Mouse (Mus musculus) CH12.LX (cell line): ENCODE results near the gene Msrb1. TPM values are rescaled to one million over a fixed set of nuclear protein-coding genes. Genes with fewer than 3 reads are reported as not detected.

Experiments
- DNase-seq: peaks from one replicate; pipeline ENCODE4 v3.0.0-alpha.2; 2013; ENCODE audit errors: extremely low read depth
- H3K27ac ChIP-seq: 2 replicates; pipeline ENCODE4 v1.5.1; 2012; ENCODE audit warnings: low read depth, mild to moderate bottlenecking, control low read depth, moderate library complexity; ENCODE audit not compliant: insufficient read depth
- H3K27me3 ChIP-seq: replicated peaks from 2 replicates; pipeline ENCODE3; 2012; ENCODE audit warnings: inconsistent platforms
- H3K36me3 ChIP-seq, 2 experiments: replicated peaks in 1 of 2; 2 replicates each; pipeline versions ENCODE3 to v1.6.1; 2012; ENCODE audit warnings: inconsistent platforms in 1 of 2, low read length in 1 of 2, mild to moderate bottlenecking in 1 of 2, mixed read lengths in 1 of 2, moderate library complexity in 1 of 2; ENCODE audit not compliant: control insufficient read depth in 1 of 2, insufficient read depth in 1 of 2
- H3K4me1 ChIP-seq, 2 experiments: 2 replicates each; pipeline ENCODE4 v1.6.1; 2012; ENCODE audit warnings: inconsistent platforms in 1 of 2, moderate library complexity in 1 of 2; ENCODE audit not compliant: insufficient read depth in 2 of 2, control insufficient read depth in 1 of 2
- H3K4me2 ChIP-seq: 2 replicates; pipeline ENCODE4 v1.6.1; 2012; ENCODE audit warnings: low read depth, mild to moderate bottlenecking, control low read depth; ENCODE audit not compliant: poor library complexity, insufficient read depth, severe bottlenecking
- H3K4me3 ChIP-seq, 3 experiments: fragments of 150-350 bp in 1 of 3; sonication (generic) in 1 of 3; replicated peaks in 1 of 3; 2 replicates each; pipeline versions ENCODE3 to v1.5.1; 2011 to 2012; ENCODE audit warnings: low read depth in 2 of 3, low read length in 2 of 3, mild to moderate bottlenecking in 2 of 3, moderate library complexity in 2 of 3, control low read depth in 1 of 3, improper control_type of control experiment in 1 of 3, inconsistent platforms in 1 of 3, mixed read lengths in 1 of 3; ENCODE audit not compliant: poor library complexity in 1 of 3
- H3K79me2 ChIP-seq: replicated peaks from 2 replicates; pipeline ENCODE4 v1.6.1; 2012; ENCODE audit warnings: mild to moderate bottlenecking, moderate library complexity; ENCODE audit not compliant: control insufficient read depth, poor library complexity, insufficient read depth, severe bottlenecking; ENCODE audit errors: extremely low read depth
- H3K9ac ChIP-seq: 2 replicates; pipeline ENCODE4 v1.6.1; 2012; ENCODE audit warnings: low read depth, mild to moderate bottlenecking, control low read depth, moderate library complexity; ENCODE audit not compliant: insufficient read depth
- H3K9me3 ChIP-seq: replicated peaks from 2 replicates; pipeline ENCODE3; 2012; ENCODE audit warnings: low read length, inconsistent platforms, mixed read lengths
- BHLHE40 ChIP-seq: IDR thresholded peaks from 2 replicates; pipeline ENCODE4 v1.6.1; 2011; ENCODE audit warnings: mild to moderate bottlenecking, low read depth, low read length, improper control_type of control experiment
- CTCF ChIP-seq, 2 experiments: IDR thresholded peaks in 1 of 2; conservative IDR thresholded peaks in 1 of 2; 2 replicates each; pipeline ENCODE4 v1.5.1; 2011 to 2012; ENCODE audit warnings: low read depth in 2 of 2, low read length in 2 of 2, improper control_type of control experiment in 1 of 2, inconsistent platforms in 1 of 2, mild to moderate bottlenecking in 1 of 2, moderate library complexity in 1 of 2
- E2F4 ChIP-seq: IDR thresholded peaks from 2 replicates; pipeline ENCODE4 v1.6.1; 2011; ENCODE audit warnings: low read depth, low read length, improper control_type of control experiment; ENCODE audit not compliant: insufficient replicate concordance
- ELF1 ChIP-seq: IDR thresholded peaks from 2 replicates; pipeline ENCODE4 v1.6.1; 2014; ENCODE audit warnings: low read depth, mild to moderate bottlenecking, inconsistent platforms, low read length, improper control_type of control experiment
- ETS1 ChIP-seq: conservative IDR thresholded peaks from 2 replicates; pipeline ENCODE4 v1.6.1; 2012; ENCODE audit warnings: low read depth, mild to moderate bottlenecking, inconsistent platforms, low read length, improper control_type of control experiment, moderate library complexity
- HCFC1 ChIP-seq: IDR thresholded peaks from 2 replicates; pipeline ENCODE4 v1.6.1; 2012; ENCODE audit warnings: low read depth, mild to moderate bottlenecking, inconsistent platforms, low read length, improper control_type of control experiment
- IRF4 ChIP-seq: IDR thresholded peaks from 2 replicates; pipeline ENCODE4 v1.6.1; 2014; ENCODE audit warnings: low read depth, mild to moderate bottlenecking, inconsistent platforms, low read length, improper control_type of control experiment
- JUN ChIP-seq: IDR thresholded peaks from 2 replicates; pipeline ENCODE4 v1.6.1; 2011; ENCODE audit warnings: low read depth, mild to moderate bottlenecking, low read length, improper control_type of control experiment, moderate library complexity; ENCODE audit not compliant: insufficient read depth
- KAT2A ChIP-seq: IDR thresholded peaks from 2 replicates; pipeline ENCODE4 v1.6.1; 2012; ENCODE audit warnings: low read length, improper control_type of control experiment, inconsistent platforms; ENCODE audit not compliant: insufficient replicate concordance
- MAFK ChIP-seq: IDR thresholded peaks from 2 replicates; pipeline ENCODE4 v1.6.1; 2011; ENCODE audit warnings: low read length, improper control_type of control experiment; ENCODE audit not compliant: insufficient replicate concordance
- MAZ ChIP-seq: IDR thresholded peaks from 2 replicates; pipeline ENCODE4 v1.6.1; 2012; ENCODE audit warnings: low read depth, mild to moderate bottlenecking, inconsistent platforms, low read length, improper control_type of control experiment, moderate library complexity
- MEF2A ChIP-seq: IDR thresholded peaks from 2 replicates; pipeline ENCODE4 v1.6.1; 2014; ENCODE audit warnings: low read depth, mild to moderate bottlenecking, inconsistent platforms, low read length, improper control_type of control experiment, borderline replicate concordance
- MXI1 ChIP-seq: IDR thresholded peaks from 2 replicates; pipeline ENCODE4 v1.6.1; 2011; ENCODE audit warnings: mild to moderate bottlenecking, low read depth, low read length, improper control_type of control experiment
- MYC ChIP-seq: IDR thresholded peaks from 2 replicates; pipeline ENCODE4 v1.6.1; 2011; ENCODE audit warnings: low read depth, mild to moderate bottlenecking, improper control_type of control experiment, low read length
- NELFE ChIP-seq: IDR thresholded peaks from 2 replicates; pipeline ENCODE4 v1.6.1; 2011; ENCODE audit warnings: low read depth, low read length, improper control_type of control experiment
- NRF1 ChIP-seq: IDR thresholded peaks from 2 replicates; pipeline ENCODE4 v1.6.1; 2014; ENCODE audit warnings: low read depth, mild to moderate bottlenecking, inconsistent platforms, low read length, improper control_type of control experiment, moderate library complexity
- POLR2A ChIP-seq: IDR thresholded peaks from 2 replicates; pipeline ENCODE4 v1.6.1; 2011; ENCODE audit warnings: low read depth, mild to moderate bottlenecking, improper control_type of control experiment, low read length
- RAD21 ChIP-seq: IDR thresholded peaks from 2 replicates; pipeline ENCODE4 v1.6.1; 2011; ENCODE audit warnings: low read depth, mild to moderate bottlenecking, low read length, improper control_type of control experiment, moderate library complexity
- RCOR1 ChIP-seq: conservative IDR thresholded peaks from 2 replicates; pipeline ENCODE4 v1.6.1; 2012; ENCODE audit warnings: low read depth, mild to moderate bottlenecking, inconsistent platforms, low read length, improper control_type of control experiment
- SIN3A ChIP-seq: IDR thresholded peaks from 2 replicates; pipeline ENCODE4 v1.6.1; 2012; ENCODE audit warnings: low read length, improper control_type of control experiment, inconsistent platforms
- TBP ChIP-seq: conservative IDR thresholded peaks from 2 replicates; pipeline ENCODE4 v1.6.1; 2011; ENCODE audit warnings: low read depth, low read length, improper control_type of control experiment
- TCF12 ChIP-seq: IDR thresholded peaks from 2 replicates; pipeline ENCODE4 v1.6.1; 2014; ENCODE audit warnings: low read depth, mild to moderate bottlenecking, inconsistent platforms, low read length, improper control_type of control experiment
- USF2 ChIP-seq: conservative IDR thresholded peaks from 2 replicates; pipeline ENCODE4 v1.6.1; 2011; ENCODE audit warnings: low read depth, low read length, improper control_type of control experiment
- ZMIZ1 ChIP-seq: IDR thresholded peaks from 2 replicates; pipeline ENCODE4 v1.6.1; 2012; ENCODE audit warnings: low read depth, mild to moderate bottlenecking, inconsistent platforms, low read length, improper control_type of control experiment
- ZNF384 ChIP-seq: IDR thresholded peaks from 2 replicates; pipeline ENCODE4 v1.6.1; 2012; ENCODE audit warnings: low read depth, low read length, improper control_type of control experiment, inconsistent platforms
- dilution Hi-C: fragments of 300-500 bp; cut with MboI; formaldehyde crosslinking; loops from 2 replicates; pipeline ENCODE4 v1.14.3; 2020; ENCODE audit warnings: low sequenced_read_pairs; ENCODE audit not compliant: extremely low pct_unique_long_range_greater_than_20kb, extremely low pct_ligation_motif_present
- in situ Hi-C: fragments of 300-500 bp; cut with MboI; formaldehyde crosslinking; loops from 3 replicates; pipeline ENCODE4 v1.14.3; 2019; ENCODE audit warnings: low sequenced_read_pairs, low pct_ligation_motif_present, low pct_unique_long_range_greater_than_20kb, mixed read lengths
- polyA plus RNA-seq: library from polyadenylated mRNA; unstranded; fragments of >175 nt; gene quantifications from 2 replicates; pipeline ENCODE4 v1.2.1, GENCODE M21; 2012; ENCODE audit warnings: low read depth; ENCODE audit not compliant: insufficient read length
- total RNA-seq, 2 experiments: library from RNA; depleted of rRNA; stranded (reverse); fragments of 300-350 nt in 1 of 2; fragments of >200 nt in 1 of 2; gene quantifications; 2 replicates each; pipeline ENCODE4 v1.2.3; 2012 to 2014

Gene Msrb1
- total and polyA plus RNA-seq, 3 experiments = 26.9 to 70.0 (median 39.7) TPM

- Histone ChIP-seq H3K4me2 (peak overlapping the region; percentile 70), H3K4me3 (peak overlapping the region; percentile 79 to 86 (median 85)), H3K9me3 (no peaks in the 10 kb centered on the region), H3K9ac (peak overlapping the region; percentile 72), H3K79me2 (no peaks in the 10 kb centered on the region), H3K27ac (peak overlapping the region; percentile 36), H3K4me1 (peaks cover 11 to 53% of the 10 kb centered on the region in 2 experiments), H3K36me3 (peaks cover 19 to 39% of the 10 kb centered on the region in 2 experiments), H3K27me3 (peaks cover 5% of the 10 kb centered on the region)
- dilution Hi-C loops (no loop called here), in situ Hi-C loops (no loop called here)
- TF ChIP-seq USF2 = no peak
- no peak for TF ChIP-seq RAD21
- no peak for TF ChIP-seq ZNF384
- TF ChIP-seq JUN = no peak
- TF ChIP-seq MEF2A = no peak
- no peak for TF ChIP-seq KAT2A
- no peak for TF ChIP-seq NELFE
- no peak for TF ChIP-seq E2F4
- no peak for TF ChIP-seq MXI1
- no peak for TF ChIP-seq MAFK
- TF ChIP-seq RCOR1 = no peak
- TF ChIP-seq IRF4 = no peak
- no peak for TF ChIP-seq ETS1
- TF ChIP-seq MYC = no peak
- DNase-seq = no peak
Measured at GRCm38 (mm10) chr17:24695326-24696010, 41.0 kb upstream of the Msrb1 start.

- dilution Hi-C loops = no loop called here
- H3K9ac ChIP-seq = peak within 1 kb of the TSS; percentile 72
- H3K36me3 ChIP-seq = peaks cover 25 to 46% of the 10 kb centered on the region in 2 experiments
- no peaks in the 10 kb centered on the region for H3K79me2 ChIP-seq
- no peaks in the 10 kb centered on the region for H3K27me3 ChIP-seq
- peak within 1 kb of the TSS; percentile 41 for H3K27ac ChIP-seq
- no peaks in the 10 kb centered on the region for H3K9me3 ChIP-seq
- peak within 1 kb of the TSS; percentile 70 for H3K4me2 ChIP-seq
- H3K4me3 ChIP-seq = peak within 1 kb of the TSS; percentile 79 to 87 (median 85)
- DNase-seq = peak; percentile 72
- peaks cover 11 to 53% of the 10 kb centered on the region in 2 experiments for H3K4me1 ChIP-seq
- in situ Hi-C loops = no loop called here
- peak; percentile 84 for TF ChIP-seq POLR2A
- TF ChIP-seq MXI1 = peak; percentile 85
- TF ChIP-seq ZMIZ1 = peak; percentile 61; the same call in 1 of the 2 replicates
- peak; percentile 27; the same call in 1 of the 2 replicates for TF ChIP-seq ELF1
- TF ChIP-seq TBP = no peak
- no peak for TF ChIP-seq IRF4
- TF ChIP-seq MYC = peak; percentile 31; the same call in 1 of the 2 replicates
- 0 out of 2 replicates have a peak, but pooled peaks have one; percentile 44 for TF ChIP-seq NELFE
- TF ChIP-seq TCF12 = peak; percentile 75
- peak; percentile 10; the same call in 1 of the 2 replicates for TF ChIP-seq HCFC1
- peak; percentile 74 for TF ChIP-seq BHLHE40
- peak; percentile 48; the same call in 1 of the 2 replicates for TF ChIP-seq NRF1
- TF ChIP-seq MAZ = no peak
- peak; percentile 57 for TF ChIP-seq SIN3A
- peak in 1 of 2 experiments; percentile 18; a peak in 2 of 4 replicates for TF ChIP-seq CTCF (conservative IDR thresholded peaks at IDR 0.05 in 1 of 2, IDR thresholded peaks at IDR 0.05 in 1 of 2; ENCODE audit: low read depth in 2 of 2, low read length in 2 of 2)
- no peak for TF ChIP-seq MEF2A
Measured at GRCm38 (mm10) chr17:24696011-24696697, 40.3 kb upstream of the Msrb1 start, which contains the start of the genes Gfer and Noxo1. Gene Gfer (minus strand): TSS chr17:24696156. Gene Noxo1 (plus strand): TSS chr17:24696234.
